Mouse (Mus musculus): ENCODE measurements around the gene Cela3b. TPM values are rescaled to one million over a fixed set of nuclear protein-coding genes. Genes with fewer than 3 reads are reported as not detected.
"Not testable (repeated sequence)": the region's sequence is repeated elsewhere in the genome, so short reads cannot be mapped to it uniquely, and the experiment has no call there.

Gene Cela3b
- total and polyA plus RNA-seq, 3 experiments: not detected

DNA sequence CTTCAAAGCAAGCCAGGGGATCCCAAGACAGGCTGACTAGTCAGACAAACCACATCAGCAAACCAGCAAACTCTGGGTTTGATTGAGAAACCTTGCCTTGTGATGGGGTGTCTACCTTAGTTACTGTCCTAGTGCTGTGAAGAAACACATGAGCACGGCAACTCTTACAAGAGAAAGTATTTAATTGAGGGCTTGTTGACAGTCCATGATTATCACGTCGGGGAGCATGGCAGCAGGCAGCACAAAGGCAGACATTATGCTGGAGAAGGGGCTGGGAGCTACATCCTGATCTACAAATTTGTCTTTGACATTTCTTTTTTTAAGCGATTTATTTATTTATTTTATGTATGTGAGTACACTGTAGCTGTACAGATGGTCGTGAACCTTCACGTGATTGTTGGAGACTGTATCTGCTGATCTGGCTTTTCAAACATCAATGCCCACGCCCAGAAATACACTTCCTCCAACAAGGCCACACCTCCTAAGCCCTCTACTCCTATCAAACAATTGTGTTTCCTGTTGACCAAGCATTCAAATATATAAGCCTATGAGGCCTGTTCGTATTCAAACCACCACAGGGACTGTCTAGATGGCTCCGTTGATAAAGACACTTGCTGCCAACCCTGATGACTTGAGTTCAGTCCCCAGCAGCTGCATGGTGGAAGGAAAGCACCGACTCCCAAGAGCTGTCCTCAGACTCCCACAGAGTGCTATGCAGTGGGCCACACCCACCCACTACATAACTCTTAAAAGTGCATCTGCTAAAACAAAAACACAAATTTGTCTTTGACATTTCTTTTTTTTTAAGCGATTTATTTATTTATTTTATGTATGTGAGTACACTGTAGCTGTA is 12.4 kb downstream of the Cela3b start:
- Histone ChIP-seq H3K27me3 (ENCODE audit: control insufficient read depth, insufficient read depth, low read length) (no peaks in the 10 kb centered on the region), H3K4me3 (no peak overlapping the region), H3K36me3 (ENCODE audit: control insufficient read depth, insufficient read depth, low read length) (no peaks in the 10 kb centered on the region), H3K4me1 (ENCODE audit: control insufficient read depth, insufficient read depth, low read length) (no peaks in the 10 kb centered on the region), H3K9ac (ENCODE audit: low read depth, low read length) (no peak overlapping the region), H3K27ac (no peak overlapping the region), H3K79me2 (replicated peaks; ENCODE audit: control insufficient read depth, insufficient read depth, low read length) (no peaks in the 10 kb centered on the region)
- WGBS: 54% methylated on average over 11 of the region's 11 CpGs
- no peak for TF ChIP-seq CTCF (IDR thresholded peaks at IDR 0.05)
- TF ChIP-seq EP300 (IDR thresholded peaks at IDR 0.05; ENCODE audit: insufficient read depth, low read depth, low read length): no peak
- TF ChIP-seq POLR2A (IDR thresholded peaks at IDR 0.05; ENCODE audit: insufficient read depth, low read depth, low read length): no peak
- intact Hi-C loops (cut with DNase I): no loop called here
- DNase-seq: no peak

- TF ChIP-seq EP300 (IDR thresholded peaks at IDR 0.05; ENCODE audit: insufficient read depth, low read depth, low read length) (no peak), POLR2A (IDR thresholded peaks at IDR 0.05; ENCODE audit: insufficient read depth, low read depth, low read length) (no peak), CTCF (IDR thresholded peaks at IDR 0.05) (no peak)
- intact Hi-C loops (cut with DNase I): no loop called here
Measured at GRCm38 (mm10) chr4:137414936-137415335, 15.4 kb downstream of the Cela3b start.

GRCm38 (mm10) chr4:137412185-137412709 is 18.1 kb downstream of the Cela3b start:
- H3K36me3 ChIP-seq (ENCODE audit: control insufficient read depth, insufficient read depth, low read length); intact Hi-C loops (cut with DNase I); H3K4me1 ChIP-seq (ENCODE audit: control insufficient read depth, insufficient read depth, low read length); H3K9ac ChIP-seq (ENCODE audit: low read depth, low read length); DNase-seq; H3K27ac ChIP-seq; H3K79me2 ChIP-seq (replicated peaks; ENCODE audit: control insufficient read depth, insufficient read depth, low read length); H3K27me3 ChIP-seq (ENCODE audit: control insufficient read depth, insufficient read depth, low read length); H3K4me3 ChIP-seq: not testable (repeated sequence)
- WGBS: 59% methylated on average over 7 of the region's 7 CpGs

More at GRCm38 (mm10) chr4:137414936-137415335, 15.4 kb downstream of the Cela3b start:
- H3K79me2 ChIP-seq (replicated peaks; ENCODE audit: control insufficient read depth, insufficient read depth, low read length): no peaks in the 10 kb centered on the region
- no peak for DNase-seq
- H3K27ac ChIP-seq: no peak overlapping the region
- no peak overlapping the region for H3K4me3 ChIP-seq
- H3K9ac ChIP-seq (ENCODE audit: low read depth, low read length): no peak overlapping the region
- no peaks in the 10 kb centered on the region for H3K4me1 ChIP-seq (ENCODE audit: control insufficient read depth, insufficient read depth, low read length)
- no peaks in the 10 kb centered on the region for H3K27me3 ChIP-seq (ENCODE audit: control insufficient read depth, insufficient read depth, low read length)
- WGBS: 68% methylated on average over 1 of the region's 1 CpGs
- no peaks in the 10 kb centered on the region for H3K36me3 ChIP-seq (ENCODE audit: control insufficient read depth, insufficient read depth, low read length)

DNA sequence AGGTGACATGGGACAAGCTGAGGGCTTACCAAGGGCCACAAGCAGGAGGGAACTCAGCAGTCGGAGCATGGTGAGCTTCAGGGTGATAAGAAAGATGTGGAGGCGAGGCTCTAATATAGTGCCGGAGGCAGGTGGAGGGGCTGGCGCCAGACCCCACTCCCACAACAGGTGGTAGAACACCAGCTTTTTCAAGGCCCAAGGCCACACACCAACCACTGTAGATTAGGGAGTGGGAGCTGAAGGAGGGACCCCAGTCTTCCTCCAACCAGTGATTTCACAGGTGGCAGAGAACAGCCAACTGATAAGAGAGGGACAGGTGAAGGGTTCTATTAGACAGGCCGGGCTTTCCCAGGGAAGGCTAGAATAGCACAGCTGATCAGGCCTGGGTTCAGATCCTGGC is 20.6 kb downstream of the Cela3b start, which contains the start of gene Cela3a:
Gene Cela3a, minus strand, starts transcription at position 101 of the 400 bp plus-strand sequence.
- H3K36me3 ChIP-seq (ENCODE audit: control insufficient read depth, insufficient read depth, low read length): no peaks in the 10 kb centered on the region
- no peaks in the 10 kb centered on the region for H3K79me2 ChIP-seq (replicated peaks; ENCODE audit: control insufficient read depth, insufficient read depth, low read length)
- H3K9ac ChIP-seq (ENCODE audit: low read depth, low read length): no peak within 1 kb of the TSS
- intact Hi-C loops (cut with DNase I): no loop called here
- TF ChIP-seq EP300 (IDR thresholded peaks at IDR 0.05; ENCODE audit: insufficient read depth, low read depth, low read length): no peak
- no peak for TF ChIP-seq CTCF (IDR thresholded peaks at IDR 0.05)
- no peak for TF ChIP-seq POLR2A (IDR thresholded peaks at IDR 0.05; ENCODE audit: insufficient read depth, low read depth, low read length)
- DNase-seq: no peak
- no peak within 1 kb of the TSS for H3K4me3 ChIP-seq
- H3K27ac ChIP-seq: no peak within 1 kb of the TSS
- 93% methylated on average over 5 of the region's 5 CpGs for WGBS
- no peaks in the 10 kb centered on the region for H3K27me3 ChIP-seq (ENCODE audit: control insufficient read depth, insufficient read depth, low read length)
- H3K4me1 ChIP-seq (ENCODE audit: control insufficient read depth, insufficient read depth, low read length): no peaks in the 10 kb centered on the region

- H3K4me1 ChIP-seq (ENCODE audit: control insufficient read depth, insufficient read depth, low read length): no peaks in the 10 kb centered on the region
- 83% methylated on average over 3 of the region's 3 CpGs for WGBS
- H3K79me2 ChIP-seq (replicated peaks; ENCODE audit: control insufficient read depth, insufficient read depth, low read length): no peaks in the 10 kb centered on the region
- no peak for DNase-seq
- H3K4me3 ChIP-seq: no peak overlapping the region
- no peaks in the 10 kb centered on the region for H3K27me3 ChIP-seq (ENCODE audit: control insufficient read depth, insufficient read depth, low read length)
- intact Hi-C loops (cut with DNase I): no loop called here
- H3K27ac ChIP-seq: no peak overlapping the region
- no peak for TF ChIP-seq EP300 (IDR thresholded peaks at IDR 0.05; ENCODE audit: insufficient read depth, low read depth, low read length)
- TF ChIP-seq CTCF (IDR thresholded peaks at IDR 0.05): no peak
- TF ChIP-seq POLR2A (IDR thresholded peaks at IDR 0.05; ENCODE audit: insufficient read depth, low read depth, low read length): no peak
- H3K9ac ChIP-seq (ENCODE audit: low read depth, low read length): no peak overlapping the region
- H3K36me3 ChIP-seq (ENCODE audit: control insufficient read depth, insufficient read depth, low read length): no peaks in the 10 kb centered on the region
Measured at GRCm38 (mm10) chr4:137405571-137405970, 24.8 kb downstream of the Cela3b start.

Data from heart, adult 2 months (tissue).